Mouse (Mus musculus) forebrain, embryonic 14.5 days (tissue): ENCODE data around the gene Tmem170. TPM values are rescaled to one million over a fixed set of nuclear protein-coding genes. Genes with fewer than 3 reads are reported as not detected.
"Not testable (repeated sequence)": the region's sequence is repeated elsewhere in the genome, so short reads cannot be mapped to it uniquely, and the experiment has no call there.

ENCODE experiments used
- ATAC-seq: fragments of 200-750 bp; cut with Nextera tagmentation; 2 replicates; pipeline ENCODE4 v1.8.0; 2017; ENCODE audit warnings: mild to moderate bottlenecking, moderate library complexity
- DNase-seq: peaks from one replicate; pipeline ENCODE4 v3.0.0-alpha.2; 2015; ENCODE audit warnings: low spot score
- H3K27ac ChIP-seq: fragments of 300-500 bp; sonication (generic); 2 replicates; pipeline ENCODE4 v1.5.1; 2014; ENCODE audit warnings: low read depth, mild to moderate bottlenecking, control low read depth, low read length, moderate library complexity
- H3K27me3 ChIP-seq: fragments of 300-500 bp; sonication (generic); replicated peaks from 2 replicates; pipeline ENCODE4 v1.6.1; 2014; ENCODE audit warnings: low read length, control low read depth, mixed read lengths; ENCODE audit not compliant: control insufficient read depth, insufficient read depth
- H3K36me3 ChIP-seq: fragments of 300-500 bp; sonication (generic); 2 replicates; pipeline ENCODE4 v1.6.1; 2014; ENCODE audit warnings: low read length, control low read depth; ENCODE audit not compliant: control insufficient read depth, insufficient read depth
- H3K4me1 ChIP-seq: fragments of 300-500 bp; sonication (generic); 2 replicates; pipeline ENCODE4 v1.6.1; 2014; ENCODE audit warnings: antibody characterized with exemption, low read length, control low read depth; ENCODE audit not compliant: control insufficient read depth, insufficient read depth
- H3K4me2 ChIP-seq: fragments of 300-500 bp; sonication (generic); 2 replicates; pipeline ENCODE4 v1.6.1; 2014; ENCODE audit warnings: mild to moderate bottlenecking, control low read depth, low read length
- H3K4me3 ChIP-seq: fragments of 300-500 bp; sonication (generic); 2 replicates; pipeline ENCODE4 v1.5.1; 2014; ENCODE audit warnings: low read depth, low read length, control low read depth
- H3K9ac ChIP-seq: fragments of 300-500 bp; sonication (generic); 2 replicates; pipeline ENCODE4 v1.6.1; 2014; ENCODE audit warnings: mild to moderate bottlenecking, low read length, control low read depth, moderate library complexity
- H3K9me3 ChIP-seq: fragments of 300-500 bp; sonication (generic); replicated peaks from 2 replicates; pipeline ENCODE4 v1.6.1; 2016; ENCODE audit warnings: low read length, control low read depth, mixed read lengths; ENCODE audit not compliant: control insufficient read depth
- WGBS: fragments of 180-500 bp; shearing (Covaris S2); extraction: QIAGEN DNeasy Blood & Tissue Kit; methylation state at CpG from one replicate; pipeline ENCODE4 v1.1.7; 2014; 5-methylcytosine and 5-hydroxymethylcytosine counted together
- polyA plus RNA-seq: library from polyadenylated mRNA; unstranded; fragments of >200 nt; fragmentation: Nextera tagmentation; extraction: Ambion mirVana; gene quantifications from 2 replicates; pipeline ENCODE4 v1.2.1, GENCODE M21; 2014

Tmem170 gene
- polyA plus RNA-seq, 1 experiment from 2014 or later, result 2.7 TPM

DNA sequence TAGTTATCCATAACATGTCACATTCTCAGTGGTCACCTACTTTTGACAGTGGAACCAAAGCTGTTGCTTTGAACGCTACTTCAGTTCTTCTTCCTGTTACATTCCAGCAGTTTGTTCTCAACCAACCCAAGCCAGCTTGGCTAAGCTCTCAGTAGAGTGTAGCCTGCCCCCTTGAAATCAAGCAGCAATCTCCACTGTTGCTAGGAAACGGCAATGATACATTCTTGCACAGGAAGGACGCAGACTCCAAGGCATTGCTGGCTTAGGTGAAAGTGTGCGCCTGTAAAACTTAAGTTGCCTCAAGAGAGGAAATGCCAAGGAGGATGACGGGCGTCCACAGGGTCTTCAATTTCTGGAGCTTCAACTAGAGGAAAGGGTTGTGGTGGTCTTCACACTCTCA is 10.7 kb downstream of the Tmem170 start:
- peaks cover 9% of the 10 kb centered on the region; the same call in 1 of the 2 replicates for H3K36me3 ChIP-seq
- no peak overlapping the region for H3K27ac ChIP-seq
- ATAC-seq (no peak), DNase-seq (no peak)
- H3K4me2 ChIP-seq, result no peak overlapping the region
- WGBS, result 92% methylated on average over 6 of the region's 6 CpGs
- no peak overlapping the region for H3K4me3 ChIP-seq
- no peaks in the 10 kb centered on the region for H3K4me1 ChIP-seq
- no peak overlapping the region for H3K9ac ChIP-seq
- H3K9me3 ChIP-seq, result no peaks in the 10 kb centered on the region
- no peaks in the 10 kb centered on the region for H3K27me3 ChIP-seq

DNA sequence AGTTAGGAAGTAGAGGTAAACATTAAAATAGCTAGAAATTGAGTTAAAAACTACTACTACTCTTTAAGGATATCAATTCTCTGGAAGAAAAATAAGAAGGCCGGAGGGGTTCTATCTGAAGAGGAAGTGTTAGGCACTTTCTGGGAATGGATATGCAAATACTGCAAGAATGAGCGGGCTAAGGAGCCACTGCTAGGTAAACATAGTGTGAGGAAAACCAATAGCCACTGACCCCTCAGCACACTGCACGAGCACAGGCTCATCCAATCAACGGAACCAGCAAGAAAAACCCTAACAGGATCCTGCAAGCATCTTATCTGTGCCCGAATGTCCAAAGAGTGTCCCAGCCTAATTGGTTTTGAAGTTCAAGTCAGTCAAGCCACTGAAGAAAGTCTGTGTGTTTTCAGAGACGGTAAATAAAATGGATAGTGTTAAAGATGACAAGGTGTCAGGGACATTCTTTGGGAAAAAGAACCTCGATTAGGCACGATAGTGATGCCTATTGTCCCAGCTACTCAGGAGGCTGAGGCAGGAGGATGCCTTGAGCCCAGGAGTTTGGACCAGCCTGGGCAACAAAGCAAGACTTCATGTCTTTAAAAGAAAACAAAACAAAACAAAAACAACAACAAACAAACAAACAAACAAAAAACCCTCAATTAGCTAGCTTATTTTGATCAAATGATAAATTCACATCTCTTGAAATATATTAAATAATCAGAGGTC is 11.3 kb downstream of the Tmem170 start:
- Histone ChIP-seq H3K4me1 (no peaks in the 10 kb centered on the region), H3K9ac (no peak overlapping the region), H3K4me2 (no peak overlapping the region), H3K36me3 (peaks cover 9% of the 10 kb centered on the region; the same call in 1 of the 2 replicates), H3K9me3 (no peaks in the 10 kb centered on the region), H3K27me3 (no peaks in the 10 kb centered on the region), H3K27ac (no peak overlapping the region), H3K4me3 (no peak overlapping the region)
- DNase-seq (no peak), ATAC-seq (no peak)
- 94% methylated on average over 8 of the region's 8 CpGs for WGBS

DNA sequence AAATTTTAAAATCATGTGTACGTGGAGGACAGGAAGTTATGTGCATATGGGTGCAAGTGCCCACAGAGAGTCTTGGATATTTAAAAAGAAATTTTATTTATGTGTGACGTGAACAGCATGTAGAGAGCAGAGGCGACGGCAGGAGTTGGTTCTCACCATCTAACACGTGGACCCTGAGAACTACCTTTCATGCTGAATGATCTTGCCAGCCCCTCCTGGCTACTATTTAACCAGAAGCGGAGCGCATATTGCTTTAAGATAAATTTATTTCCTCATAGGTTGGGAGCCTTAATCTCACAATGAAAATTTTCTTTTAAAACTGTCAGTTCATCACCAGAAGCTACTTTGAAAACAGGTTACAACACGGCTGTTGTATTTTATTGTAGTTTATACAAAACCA is 11.9 kb downstream of the Tmem170 start:
- H3K9ac ChIP-seq, result no peak overlapping the region
- DNase-seq (no peak), ATAC-seq (no peak)
- H3K4me1 ChIP-seq, result no peaks in the 10 kb centered on the region
- H3K36me3 ChIP-seq, result peaks cover 9% of the 10 kb centered on the region; the same call in 1 of the 2 replicates
- no peaks in the 10 kb centered on the region for H3K9me3 ChIP-seq
- no peak overlapping the region for H3K4me3 ChIP-seq
- 95% methylated on average over 8 of the region's 8 CpGs for WGBS
- H3K27ac ChIP-seq, result no peak overlapping the region
- H3K4me2 ChIP-seq, result no peak overlapping the region
- no peaks in the 10 kb centered on the region for H3K27me3 ChIP-seq

DNA sequence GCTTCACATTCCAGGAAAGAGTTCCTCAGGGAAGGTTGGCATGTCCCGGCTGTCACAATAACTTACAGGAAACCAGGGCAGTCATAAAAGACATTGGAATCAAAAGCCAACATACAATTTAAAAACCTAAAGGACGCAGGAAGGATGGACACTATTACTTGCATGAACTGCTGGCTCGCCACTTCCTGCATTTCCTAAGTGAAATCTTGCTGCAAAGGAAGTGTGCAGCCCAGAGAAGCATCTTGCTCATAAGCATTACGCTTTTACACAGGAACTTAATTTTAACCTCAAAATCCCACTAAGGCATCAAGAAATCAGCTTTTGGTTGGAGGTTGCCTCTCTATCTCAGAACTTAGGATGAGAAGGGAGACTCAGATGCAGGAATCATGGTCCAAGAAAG is 13.3 kb downstream of the Tmem170 start:
- no peaks in the 10 kb centered on the region for H3K4me1 ChIP-seq
- no peak overlapping the region for H3K4me3 ChIP-seq
- no peak overlapping the region for H3K9ac ChIP-seq
- no peak overlapping the region for H3K27ac ChIP-seq
- H3K27me3 ChIP-seq, result no peaks in the 10 kb centered on the region
- DNase-seq (no peak), ATAC-seq (no peak)
- no peaks in the 10 kb centered on the region for H3K9me3 ChIP-seq
- H3K36me3 ChIP-seq, result peaks cover 9% of the 10 kb centered on the region; the same call in 1 of the 2 replicates
- 93% methylated on average over 4 of the region's 4 CpGs for WGBS
- H3K4me2 ChIP-seq, result no peak overlapping the region

DNA sequence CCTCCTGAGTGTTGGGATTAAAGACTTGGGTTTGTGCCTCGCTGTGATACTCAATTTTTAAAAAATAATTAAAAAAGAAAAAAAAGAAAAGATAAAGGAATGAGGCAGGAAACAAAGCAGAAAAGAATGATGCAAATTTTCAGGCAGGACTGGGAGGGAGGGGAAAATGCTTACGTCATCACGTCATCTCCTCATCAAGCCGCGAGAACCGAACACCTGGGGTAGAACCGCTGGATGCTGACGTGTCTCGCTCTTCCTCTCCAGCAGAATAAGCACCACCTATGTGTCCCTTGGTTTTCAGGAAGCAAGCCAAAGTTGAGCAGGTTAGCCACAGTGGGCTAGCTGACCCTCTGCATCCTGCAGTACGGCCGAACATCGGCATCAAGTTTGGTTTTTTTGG is 20.6 kb downstream of the Tmem170 start:
- 91% methylated on average over 12 of the region's 12 CpGs for WGBS
- H3K27ac ChIP-seq, result no peak overlapping the region
- H3K4me1 ChIP-seq, result peaks cover 8% of the 10 kb centered on the region; the same call in 1 of the 2 replicates
- DNase-seq, result no peak
- 0 out of 2 replicates have a peak, but pooled peaks cover 3% of the 10 kb centered on the region for H3K36me3 ChIP-seq
- no peak overlapping the region for H3K9ac ChIP-seq
- no peak overlapping the region for H3K4me3 ChIP-seq
- H3K4me2 ChIP-seq, result no peak overlapping the region
- no peak for ATAC-seq
- H3K9me3 ChIP-seq, result no peaks in the 10 kb centered on the region
- no peaks in the 10 kb centered on the region for H3K27me3 ChIP-seq

DNA sequence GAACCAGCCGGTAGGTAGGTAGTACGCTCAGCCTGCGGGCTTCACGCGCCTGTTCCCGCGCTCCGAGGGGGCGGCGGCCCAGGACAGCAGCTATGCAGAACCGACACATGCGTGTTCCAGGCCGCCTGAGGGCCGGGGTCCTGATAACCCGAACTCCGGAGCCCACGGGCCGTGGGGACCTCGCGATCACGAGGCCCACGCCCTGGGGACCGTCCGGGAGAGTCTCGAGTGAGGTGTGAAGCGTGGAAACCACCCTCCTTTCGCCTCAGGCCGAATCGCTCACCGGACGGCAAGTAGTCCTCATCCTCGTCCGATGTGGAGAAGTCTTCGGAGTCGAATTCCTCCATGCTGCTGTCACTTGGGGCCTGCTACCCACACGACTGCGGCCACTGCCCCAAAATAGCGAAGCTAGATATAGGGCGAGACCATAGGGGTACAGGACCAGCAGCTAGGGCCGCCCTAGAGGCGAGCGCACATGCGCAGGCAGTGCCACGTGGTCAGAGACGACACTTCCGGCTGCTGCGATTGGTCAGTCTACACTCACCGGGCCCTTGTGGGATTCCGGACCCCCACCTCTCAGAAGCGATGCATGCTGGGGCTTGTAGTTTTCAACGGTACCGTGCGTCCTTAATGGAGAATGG is 22.6 kb downstream of the Tmem170 start, which contains the start of gene Cfdp1:
Gene Cfdp1 (minus strand): TSS at position 431 of the 641 bp plus-strand sequence.
- Histone ChIP-seq H3K4me2 (peak within 1 kb of the TSS; percentile 83), H3K27ac (no peak within 1 kb of the TSS; the same call in 1 of the 2 replicates), H3K4me1 (peaks cover 8% of the 10 kb centered on the region; the same call in 1 of the 2 replicates), H3K9ac (peak within 1 kb of the TSS; percentile 84), H3K27me3 (no peaks in the 10 kb centered on the region), H3K4me3 (peak within 1 kb of the TSS; percentile 94), H3K9me3 (no peaks in the 10 kb centered on the region), H3K36me3 (0 out of 2 replicates have a peak, but pooled peaks cover 3% of the 10 kb centered on the region)
- DNase-seq (peak; percentile 99), ATAC-seq (peak; percentile 100)
- WGBS, result under 1% methylated on average over 53 of the region's 53 CpGs

DNA sequence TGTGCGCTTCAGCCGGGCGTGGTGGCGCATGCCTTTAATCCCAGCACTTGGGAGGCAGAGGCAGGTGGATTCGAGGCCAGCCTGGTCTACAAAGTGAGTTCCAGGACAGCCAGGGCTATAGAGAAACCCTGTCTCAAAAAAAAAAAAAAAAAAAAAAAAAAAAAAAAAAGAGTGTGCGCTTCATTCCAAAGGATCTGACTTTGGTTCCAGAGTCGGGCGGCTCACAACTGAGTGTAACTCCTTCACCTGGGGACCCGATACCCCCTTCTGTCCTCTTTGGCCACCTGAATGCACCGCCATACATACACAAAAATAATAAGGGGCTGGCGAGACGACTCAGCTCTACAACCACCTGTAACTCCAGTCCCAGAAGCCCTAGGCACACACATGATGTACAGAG is 23.3 kb downstream of the Tmem170 start:
- not testable (repeated sequence) for H3K9me3 ChIP-seq

DNA sequence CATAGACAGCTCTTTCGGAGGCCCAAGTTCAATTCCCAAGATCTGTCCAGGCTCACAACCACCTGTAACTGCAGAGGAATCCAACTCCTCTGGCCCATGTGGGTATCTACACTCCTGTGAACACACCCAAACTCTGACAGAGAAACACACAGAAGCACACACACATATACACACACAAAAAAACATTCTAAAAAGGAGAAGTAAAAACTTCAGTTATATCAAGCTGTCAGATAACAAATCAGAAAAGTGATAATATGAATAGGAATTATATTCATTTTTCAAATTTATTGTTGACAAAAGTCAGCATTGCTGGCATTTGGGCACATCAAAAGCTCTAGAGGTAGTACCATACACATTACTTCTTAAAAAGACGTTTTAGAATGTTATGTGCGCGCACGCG is 29.8 kb downstream of the Tmem170 start:
- H3K4me3 ChIP-seq, result no peak overlapping the region
- H3K4me1 ChIP-seq, result no peaks in the 10 kb centered on the region
- no peak for ATAC-seq
- H3K4me2 ChIP-seq, result no peak overlapping the region
- no peak overlapping the region for H3K27ac ChIP-seq
- 95% methylated on average over 6 of the region's 6 CpGs for WGBS
- H3K9ac ChIP-seq, result no peak overlapping the region
- H3K27me3 ChIP-seq, result no peaks in the 10 kb centered on the region
- no peaks in the 10 kb centered on the region for H3K9me3 ChIP-seq
- DNase-seq, result no peak
- H3K36me3 ChIP-seq, result peaks cover 29% of the 10 kb centered on the region

More for the DNA sequence above, 23.3 kb downstream of the Tmem170 start:
- Histone ChIP-seq H3K4me3 (peak overlapping the region; percentile 94), H3K4me2 (peak overlapping the region; percentile 83), H3K9ac (peak overlapping the region; percentile 84)
- DNase-seq, H3K27ac ChIP-seq, H3K4me1 ChIP-seq, H3K36me3 ChIP-seq, H3K27me3 ChIP-seq, ATAC-seq: not testable (repeated sequence)
- whole genome bisulfite sequencing, result 65% methylated on average over 12 of the region's 12 CpGs

DNA sequence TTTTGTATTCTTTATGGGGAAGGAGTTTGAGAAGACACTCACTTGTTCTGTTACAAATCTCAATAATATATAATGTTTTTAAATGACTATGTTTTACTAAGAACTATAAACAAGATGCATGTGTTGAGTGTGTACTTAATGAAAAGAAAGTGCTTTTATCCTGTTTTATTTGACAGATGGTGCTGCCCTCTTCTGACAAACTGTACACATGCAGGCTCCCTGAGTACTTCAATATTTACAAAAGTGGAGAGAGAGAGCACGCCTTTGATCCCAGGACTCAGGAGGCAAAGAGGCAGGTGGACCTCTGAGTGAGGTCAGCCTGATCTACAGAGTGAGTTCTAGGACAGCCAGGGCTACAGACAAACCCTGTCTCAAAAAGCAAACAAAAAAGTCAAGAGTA is 41.0 kb downstream of the Tmem170 start:
- WGBS, result 61% methylated on average over 1 of the region's 1 CpGs
- no peaks in the 10 kb centered on the region for H3K9me3 ChIP-seq
- ATAC-seq, result no peak

More for the DNA sequence above, 41.0 kb downstream of the Tmem170 start:
- Histone ChIP-seq H3K27ac (no peak overlapping the region), H3K36me3 (peaks cover 56% of the 10 kb centered on the region), H3K4me3 (no peak overlapping the region), H3K4me1 (no peaks in the 10 kb centered on the region), H3K27me3 (no peaks in the 10 kb centered on the region), H3K9ac (no peak overlapping the region), H3K4me2 (no peak overlapping the region)
- peak; percentile 69 for DNase-seq
